Mouse (Mus musculus) forebrain, embryonic 12.5 days (tissue): ENCODE measurements at regions not wholly inside any gene's neighbourhood (a gene's known extent, or its start where the extent isn't known, plus 50 kb on each side); places are given as distances from the start of the nearest gene placed in this dataset.

Experiments used
- ATAC-seq: fragments of 200-750 bp; cut with Nextera tagmentation; 2 replicates; pipeline ENCODE4 v1.8.0; 2017; ENCODE audit warnings: moderate TSS enrichment; ENCODE audit not compliant: low FRiP score
- H3K27ac ChIP-seq: fragments of 300-500 bp; sonication (generic); 2 replicates; pipeline ENCODE4 v1.5.1; 2016; ENCODE audit warnings: mild to moderate bottlenecking
- H3K27me3 ChIP-seq: fragments of 300-500 bp; sonication (generic); 2 replicates; pipeline ENCODE4 v1.6.1; 2016; ENCODE audit warnings: mild to moderate bottlenecking
- H3K36me3 ChIP-seq: fragments of 300-500 bp; sonication (generic); replicated peaks from 2 replicates; pipeline ENCODE4 v1.6.1; 2016; ENCODE audit warnings: mild to moderate bottlenecking
- H3K4me1 ChIP-seq: fragments of 300-500 bp; sonication (generic); 2 replicates; pipeline ENCODE4 v1.6.1; 2016
- H3K4me2 ChIP-seq: fragments of 300-500 bp; sonication (generic); 2 replicates; pipeline ENCODE4 v1.6.1; 2016; ENCODE audit warnings: mild to moderate bottlenecking, moderate library complexity
- H3K4me3 ChIP-seq: fragments of 300-500 bp; sonication (generic); replicated peaks from 2 replicates; pipeline ENCODE4 v1.5.1; 2016; ENCODE audit warnings: mild to moderate bottlenecking
- H3K9ac ChIP-seq: fragments of 300-500 bp; sonication (generic); 2 replicates; pipeline ENCODE4 v1.6.1; 2016; ENCODE audit warnings: mild to moderate bottlenecking
- H3K9me3 ChIP-seq: fragments of 300-500 bp; sonication (generic); 2 replicates; pipeline ENCODE4 v1.6.1; 2016
- WGBS: fragments of 180-500 bp; shearing (Covaris S2); methylation state at CpG from one replicate; pipeline ENCODE4 v1.1.7; 2016; 5-methylcytosine and 5-hydroxymethylcytosine counted together

DNA sequence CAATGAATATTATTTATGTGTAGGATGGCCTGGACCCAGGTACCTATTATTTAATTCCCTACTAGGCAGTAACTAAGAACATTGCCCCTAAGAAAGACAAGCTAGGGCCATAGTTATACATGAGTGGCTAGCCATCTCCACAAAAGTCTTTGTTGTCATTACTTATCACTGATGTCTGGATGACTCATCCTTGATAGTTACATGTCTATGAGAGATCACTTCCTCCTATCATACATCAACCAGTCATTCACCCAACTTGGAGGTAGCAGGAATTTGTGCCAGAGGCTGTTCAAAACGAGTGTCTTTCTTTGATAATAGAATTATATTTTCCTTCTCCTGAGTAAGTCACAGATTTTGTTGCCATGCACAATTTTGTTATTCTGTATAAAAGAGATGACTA, 190.7 kb upstream of the Tet2 start:
- no peaks in the 10 kb centered on the region for H3K4me1 ChIP-seq
- no peak overlapping the region for H3K4me2 ChIP-seq
- no peak for ATAC-seq
- H3K9me3 ChIP-seq, result no peaks in the 10 kb centered on the region
- H3K9ac ChIP-seq, result no peak overlapping the region
- no peaks in the 10 kb centered on the region for H3K27me3 ChIP-seq
- no peaks in the 10 kb centered on the region for H3K36me3 ChIP-seq
- WGBS, result 79% methylated on average over 1 of the region's 1 CpGs
- H3K27ac ChIP-seq, result no peak overlapping the region
- no peak overlapping the region for H3K4me3 ChIP-seq

- no peaks in the 10 kb centered on the region for H3K4me1 ChIP-seq
- 88% methylated on average over 2 of the region's 2 CpGs for WGBS
- H3K4me2 ChIP-seq, result no peak overlapping the region
- H3K27me3 ChIP-seq, result no peaks in the 10 kb centered on the region
- H3K27ac ChIP-seq, result no peak overlapping the region
- no peak for ATAC-seq
- no peaks in the 10 kb centered on the region for H3K9me3 ChIP-seq
- H3K4me3 ChIP-seq, result no peak overlapping the region
- no peak overlapping the region for H3K9ac ChIP-seq
- no peaks in the 10 kb centered on the region for H3K36me3 ChIP-seq
These were observed 194.0 kb upstream of the Tet2 start for GRCm38 (mm10) chr3:133738936-133739335.

DNA sequence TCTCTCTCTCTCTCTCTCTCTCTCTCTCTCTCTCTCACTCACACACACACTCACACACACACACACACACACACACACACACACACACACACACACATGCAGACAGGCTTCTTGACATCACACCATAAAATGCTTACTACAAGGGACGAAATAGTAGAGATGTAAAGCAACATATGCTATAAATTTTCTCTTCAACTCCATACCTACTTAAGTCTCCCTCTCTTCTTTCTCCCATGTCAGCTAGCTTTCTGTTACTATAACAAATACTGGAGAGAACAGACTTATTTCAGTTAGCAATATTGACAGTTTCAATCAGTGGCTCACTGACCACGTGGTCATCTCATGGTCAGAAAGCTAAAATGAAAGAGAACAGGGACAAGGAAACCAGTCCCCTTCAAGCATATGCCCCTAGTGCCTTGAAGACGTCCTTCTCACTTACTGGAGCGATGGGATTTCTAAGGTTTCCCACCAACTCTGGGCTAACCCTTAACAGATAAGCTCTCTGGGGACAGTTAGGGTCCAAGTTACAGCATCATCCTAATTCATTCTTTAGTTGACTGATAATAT, 199.7 kb upstream of the Tet2 start:
- Histone ChIP-seq H3K4me1 (no peaks in the 10 kb centered on the region), H3K27me3 (no peaks in the 10 kb centered on the region), H3K27ac (no peak overlapping the region), H3K4me3 (no peak overlapping the region), H3K9me3 (no peaks in the 10 kb centered on the region), H3K36me3 (no peaks in the 10 kb centered on the region), H3K4me2 (no peak overlapping the region), H3K9ac (no peak overlapping the region)
- ATAC-seq, result no peak
- 80% methylated on average over 4 of the region's 4 CpGs for WGBS

DNA sequence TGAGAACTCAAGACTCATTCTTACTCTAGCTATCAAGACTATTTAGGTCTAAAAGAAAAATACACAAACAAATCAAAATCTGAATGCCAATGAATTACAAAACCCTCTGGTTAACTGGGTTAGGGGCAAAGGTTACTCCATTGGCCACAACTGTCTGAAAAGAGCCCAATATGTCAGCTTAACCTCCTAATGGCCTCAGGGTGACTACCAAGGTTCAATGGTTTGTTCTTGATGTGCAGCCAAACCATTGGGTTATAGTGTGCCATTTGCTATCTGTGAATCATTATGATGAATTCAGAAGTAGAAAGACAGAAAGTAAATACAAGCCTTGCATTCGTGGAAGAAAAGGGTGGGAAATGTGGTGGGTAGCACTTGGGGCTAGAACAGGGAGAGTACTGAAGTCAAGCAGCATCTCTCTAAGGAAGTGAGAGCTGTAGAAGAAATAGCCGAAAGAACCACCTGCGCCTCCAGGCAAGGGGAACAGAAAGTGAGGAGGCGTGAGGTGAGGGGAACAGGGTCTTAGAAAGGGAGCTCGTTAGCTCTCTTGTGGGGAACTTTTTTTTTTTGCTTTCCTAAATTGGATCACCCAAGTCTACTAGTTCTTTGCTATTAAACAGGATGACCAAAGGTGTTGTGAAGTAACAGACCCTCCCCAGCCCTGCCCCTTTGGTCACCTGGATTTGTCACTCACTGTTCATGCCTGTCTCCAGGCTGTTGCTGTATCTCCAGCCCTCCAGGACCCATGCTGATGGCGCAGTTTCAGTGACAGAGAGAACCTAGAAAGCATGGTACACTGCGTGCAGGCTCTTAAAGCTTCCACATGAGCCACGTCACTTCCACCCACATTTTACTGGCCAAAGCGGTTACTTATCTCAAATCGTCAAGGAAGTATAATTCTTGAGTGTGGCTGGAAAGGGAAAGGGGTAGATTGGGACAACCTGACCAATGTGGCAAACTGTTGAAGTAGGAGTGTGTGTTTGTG, 204.1 kb upstream of the Tet2 start:
- Histone ChIP-seq H3K4me3 (no peak overlapping the region), H3K27ac (no peak overlapping the region), H3K36me3 (no peaks in the 10 kb centered on the region), H3K9me3 (no peaks in the 10 kb centered on the region), H3K27me3 (no peaks in the 10 kb centered on the region), H3K4me2 (no peak overlapping the region), H3K9ac (no peak overlapping the region), H3K4me1 (peaks cover 2% of the 10 kb centered on the region)
- 84% methylated on average over 10 of the region's 10 CpGs for WGBS
- ATAC-seq, result no peak

- Histone ChIP-seq H3K9ac (no peak overlapping the region), H3K4me2 (no peak overlapping the region), H3K27me3 (no peaks in the 10 kb centered on the region), H3K9me3 (no peaks in the 10 kb centered on the region), H3K4me3 (no peak overlapping the region), H3K27ac (no peak overlapping the region), H3K4me1 (peaks cover 12% of the 10 kb centered on the region), H3K36me3 (no peaks in the 10 kb centered on the region)
- WGBS, result 78% methylated on average over 8 of the region's 8 CpGs
- ATAC-seq, result no peak
These were observed 205.1 kb upstream of the Tet2 start for GRCm38 (mm10) chr3:133750061-133750460.

DNA sequence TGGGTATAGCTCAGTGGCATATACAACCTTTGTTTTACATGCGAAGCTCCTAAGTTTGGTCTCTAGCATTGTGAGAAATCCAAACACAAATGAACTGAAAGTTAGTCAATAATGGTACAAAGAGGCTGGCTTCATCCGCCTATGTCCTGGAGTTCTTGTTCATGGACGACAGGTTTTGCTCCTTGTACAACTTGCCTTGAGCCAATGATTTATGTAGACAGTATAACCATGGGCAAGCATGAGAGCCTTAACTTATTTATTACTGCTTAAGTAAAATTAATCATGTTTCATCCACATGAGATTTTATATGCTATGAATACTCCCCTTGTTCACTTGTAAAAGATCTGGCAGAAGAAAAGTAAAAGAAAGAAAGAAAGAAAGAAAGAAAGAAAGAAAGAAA, 205.7 kb upstream of the Tet2 start:
- Histone ChIP-seq H3K27me3 (no peaks in the 10 kb centered on the region), H3K36me3 (no peaks in the 10 kb centered on the region), H3K9me3 (no peaks in the 10 kb centered on the region), H3K27ac (no peak overlapping the region), H3K9ac (no peak overlapping the region), H3K4me1 (peaks cover 13% of the 10 kb centered on the region), H3K4me2 (no peak overlapping the region), H3K4me3 (no peak overlapping the region)
- 87% methylated on average over 3 of the region's 3 CpGs for whole genome bisulfite sequencing
- ATAC-seq, result no peak

DNA sequence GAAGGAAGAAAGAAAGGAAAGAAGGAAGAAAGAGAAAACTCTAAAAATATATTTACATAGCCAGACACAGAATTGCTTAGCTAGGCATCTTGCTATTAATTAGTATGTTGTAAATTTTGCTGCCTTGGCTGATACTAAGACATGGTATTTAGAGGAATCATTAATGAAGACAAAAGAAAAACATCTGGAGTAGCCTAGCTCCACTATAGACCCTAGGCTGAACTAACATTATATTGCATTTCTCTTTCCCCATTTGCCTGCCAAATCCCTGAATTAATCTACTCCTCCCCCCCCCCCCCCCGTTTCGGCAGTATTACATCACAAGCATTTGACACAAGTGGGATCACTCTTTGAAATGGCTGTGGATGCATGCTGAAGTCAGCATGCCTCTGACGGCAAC, 206.1 kb upstream of the Tet2 start:
- Histone ChIP-seq H3K4me2 (no peak overlapping the region), H3K36me3 (no peaks in the 10 kb centered on the region), H3K27me3 (no peaks in the 10 kb centered on the region), H3K9ac (no peak overlapping the region), H3K4me1 (peaks cover 13% of the 10 kb centered on the region), H3K4me3 (no peak overlapping the region), H3K27ac (no peak overlapping the region), H3K9me3 (no peaks in the 10 kb centered on the region)
- WGBS, result 54% methylated on average over 3 of the region's 3 CpGs
- no peak for ATAC-seq

DNA sequence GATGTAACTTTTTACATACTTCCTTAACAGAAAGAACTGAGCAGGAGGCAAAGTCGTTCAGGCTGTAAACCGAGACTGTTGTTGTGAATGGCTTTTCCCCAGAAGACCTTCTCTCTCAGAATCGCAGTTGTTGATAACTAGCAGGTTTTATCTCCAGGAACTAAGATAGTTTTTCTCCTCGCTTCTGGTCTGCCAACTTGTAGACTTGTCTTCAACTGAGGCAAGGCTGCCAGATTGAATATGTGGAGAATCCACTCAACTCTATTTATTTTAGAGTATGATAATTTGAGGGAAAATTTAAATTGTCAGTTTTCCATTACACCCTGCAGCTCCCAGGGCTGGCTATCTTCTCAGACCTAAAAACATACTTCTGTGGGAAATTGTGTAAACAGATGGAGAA, 206.6 kb upstream of the Tet2 start:
- no peak overlapping the region for H3K9ac ChIP-seq

GRCm38 (mm10) chr3:133753041-133753440, 208.1 kb upstream of the Tet2 start:
- no peak overlapping the region for H3K4me2 ChIP-seq
- 75% methylated on average over 3 of the region's 3 CpGs for WGBS
- no peaks in the 10 kb centered on the region for H3K36me3 ChIP-seq
- H3K9ac ChIP-seq, result no peak overlapping the region
- H3K27ac ChIP-seq, result no peak overlapping the region
- no peak for ATAC-seq
- H3K27me3 ChIP-seq, result no peaks in the 10 kb centered on the region
- no peak overlapping the region for H3K4me3 ChIP-seq
- H3K9me3 ChIP-seq, result no peaks in the 10 kb centered on the region
- peaks cover 13% of the 10 kb centered on the region for H3K4me1 ChIP-seq

More for the DNA sequence above, 206.6 kb upstream of the Tet2 start:
- no peak overlapping the region for H3K4me3 ChIP-seq
- no peaks in the 10 kb centered on the region for H3K9me3 ChIP-seq
- H3K36me3 ChIP-seq, result no peaks in the 10 kb centered on the region
- H3K4me1 ChIP-seq, result peaks cover 13% of the 10 kb centered on the region
- WGBS, result 78% methylated on average over 4 of the region's 4 CpGs
- H3K27ac ChIP-seq, result no peak overlapping the region
- no peak overlapping the region for H3K4me2 ChIP-seq
- no peaks in the 10 kb centered on the region for H3K27me3 ChIP-seq
- ATAC-seq, result no peak

DNA sequence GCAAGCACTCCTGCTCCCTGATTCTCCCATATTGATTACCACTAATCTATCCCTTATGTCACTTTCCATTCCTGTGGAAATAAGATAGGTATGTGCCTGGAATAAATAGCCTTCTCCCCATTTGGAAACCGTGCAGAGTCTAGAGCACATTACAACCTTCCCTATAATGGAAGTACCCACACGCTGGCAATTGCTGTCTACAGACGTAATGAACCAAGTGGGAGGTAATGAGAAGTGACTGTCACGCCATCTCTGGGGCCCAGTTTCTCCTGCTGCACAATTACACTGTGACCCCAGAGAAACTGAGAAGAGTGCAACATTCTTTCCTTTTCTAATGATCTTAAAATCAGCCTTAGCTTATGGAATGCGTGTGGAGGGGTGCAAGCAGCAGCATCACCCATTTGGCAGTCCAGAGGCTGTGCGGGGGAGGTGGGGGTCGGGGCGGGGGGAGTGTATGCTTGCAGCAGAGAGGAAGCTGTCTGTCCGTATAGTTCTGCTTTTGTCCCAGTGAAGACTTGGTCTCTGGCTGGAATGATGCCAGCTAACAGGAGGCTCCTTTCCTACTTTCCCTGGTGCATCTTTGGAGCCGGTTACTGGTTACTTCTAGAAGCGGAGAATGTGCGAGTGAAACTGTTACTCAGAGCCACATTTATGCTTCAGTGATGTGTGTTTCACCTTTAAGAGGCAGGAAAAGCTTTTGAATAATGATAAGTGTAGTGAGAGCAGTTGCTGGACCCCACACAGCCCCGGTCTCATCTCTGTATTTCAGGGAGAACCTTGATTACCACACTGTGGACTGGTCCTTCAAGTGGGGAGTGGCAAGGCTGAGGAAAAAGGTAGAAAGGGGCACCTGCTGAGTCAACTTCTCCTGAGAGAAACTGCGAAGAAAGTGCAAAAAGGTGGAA, 209.3 kb upstream of the Tet2 start:
- Histone ChIP-seq H3K27ac (peak overlapping the region; percentile 70), H3K9ac (peak overlapping the region; percentile 36; the same call in 1 of the 2 replicates)
- 32% methylated on average over 14 of the region's 14 CpGs for WGBS

GRCm38 (mm10) chr3:133754911-133755259, 209.9 kb upstream of the Tet2 start:
- Histone ChIP-seq H3K4me3 (no peak overlapping the region), H3K4me1 (peaks cover 18% of the 10 kb centered on the region), H3K4me2 (peak overlapping the region; percentile 40), H3K9ac (peak overlapping the region; percentile 36; the same call in 1 of the 2 replicates), H3K36me3 (no peaks in the 10 kb centered on the region), H3K9me3 (no peaks in the 10 kb centered on the region), H3K27me3 (no peaks in the 10 kb centered on the region), H3K27ac (peak overlapping the region; percentile 70)
- peak; percentile 87 for ATAC-seq
- WGBS, result 2% methylated on average over 3 of the region's 3 CpGs

More for the DNA sequence above, 209.3 kb upstream of the Tet2 start:
- Histone ChIP-seq H3K4me1 (peaks cover 18% of the 10 kb centered on the region), H3K36me3 (no peaks in the 10 kb centered on the region), H3K4me2 (peak overlapping the region; percentile 40), H3K9me3 (no peaks in the 10 kb centered on the region), H3K4me3 (no peak overlapping the region), H3K27me3 (no peaks in the 10 kb centered on the region)
- peak; percentile 71 for ATAC-seq

GRCm38 (mm10) chr3:133757756-133758420, 212.9 kb upstream of the Tet2 start:
- no peak overlapping the region for H3K4me3 ChIP-seq

More at GRCm38 (mm10) chr3:133757756-133758420, 212.9 kb upstream of the Tet2 start:
- 83% methylated on average over 12 of the region's 12 CpGs for WGBS
- Histone ChIP-seq H3K4me1 (peaks cover 18% of the 10 kb centered on the region), H3K36me3 (no peaks in the 10 kb centered on the region), H3K9me3 (no peaks in the 10 kb centered on the region), H3K4me2 (no peak overlapping the region), H3K27me3 (no peaks in the 10 kb centered on the region), H3K9ac (no peak overlapping the region), H3K27ac (no peak overlapping the region)
- ATAC-seq, result no peak
